ENCODE assay signal across 38 mouse cellular contexts in the genomic region with DNA sequence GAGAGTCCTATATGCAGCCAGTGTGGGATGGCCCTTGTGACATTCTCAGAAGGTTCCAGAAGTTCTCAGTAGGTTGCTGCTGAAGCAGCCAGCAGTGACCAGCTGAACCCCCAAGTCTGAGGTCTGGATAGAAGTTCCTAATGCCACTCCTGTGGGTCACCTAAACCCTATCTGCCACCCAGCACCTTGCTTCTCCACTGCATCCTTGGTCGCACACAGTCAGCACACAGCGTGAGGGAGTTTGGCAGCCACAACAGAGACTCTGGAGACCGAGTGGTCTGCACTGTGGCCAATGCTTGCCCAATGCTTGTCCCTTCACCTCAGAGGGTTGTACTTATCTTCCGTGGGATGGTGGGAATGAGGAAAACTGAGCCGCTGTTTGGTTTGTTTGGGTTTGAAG. TPM values are rescaled to one million over a fixed set of nuclear protein-coding genes. Genes with fewer than 3 reads are reported as not detected.
A peak's percentile ranks its signal among the peaks of the same experiment; 100 is the strongest.
DNase-seq lines count a peak whose midpoint lies in the region; ATAC-seq and TF ChIP-seq lines count a peak whose summit lies in the region.
"Had no signal": no experiment of that assay in that cellular context is flagged by ENCODE, and none has a peak within 500 bp of the region (broad histone marks: within the 10 kb centered on the region; RNA-seq: fewer than 3 reads in every experiment).

No protein-coding gene starts in this region.

- no peak overlapping the region for H3K4me2 ChIP-seq in heart, embryonic 12.5 days
- H3K4me2 ChIP-seq in liver, embryonic 13.5 days: peak overlapping the region; percentile 62
- H3K4me2 ChIP-seq: hindbrain, embryonic 13.5 days; limb, embryonic 12.5 days; neural tube, embryonic 15.5 days had no signal

- H3K9ac ChIP-seq in heart, embryonic 12.5 days: no peak overlapping the region
- H3K9ac ChIP-seq in liver, embryonic 13.5 days: peak overlapping the region; percentile 64
- H3K9ac ChIP-seq: hindbrain, embryonic 13.5 days; limb, embryonic 12.5 days; neural tube, embryonic 15.5 days had no signal

- H3K4me3 ChIP-seq in heart, embryonic 12.5 days: no peak overlapping the region
- H3K4me3 ChIP-seq in G1E (ENCODE audit: low read depth, low read length): peak overlapping the region; percentile 58; the same call in 1 of the 2 replicates
- 0 out of 2 replicates have a peak overlapping the region, but pooled peaks have one; percentile 12 for H3K4me3 ChIP-seq in liver, embryonic 13.5 days (replicated peaks)
- H3K4me3 ChIP-seq: hindbrain, embryonic 13.5 days; limb, embryonic 12.5 days; neural tube, embryonic 15.5 days had no signal

- no peak for TF ChIP-seq CTCF in G1E (IDR thresholded peaks at IDR 0.05; ENCODE audit: low read depth, low read length)

- no peaks in the 10 kb centered on the region for H3K9me3 ChIP-seq in heart, embryonic 12.5 days (replicated peaks)
- peaks cover 9% of the 10 kb centered on the region for H3K9me3 ChIP-seq in G1E (replicated peaks)
- no peaks in the 10 kb centered on the region for H3K9me3 ChIP-seq in liver, embryonic 13.5 days (replicated peaks)
- H3K9me3 ChIP-seq: hindbrain, embryonic 13.5 days; limb, embryonic 12.5 days; neural tube, embryonic 15.5 days had no signal

- 82% methylated on average over 5 of the region's 5 CpGs for WGBS in heart, embryonic 12.5 days
- WGBS in liver, embryonic 13.5 days (ENCODE audit: insufficient replicate concordance): 45% methylated on average over 5 of the region's 5 CpGs

- peaks cover 40% of the 10 kb centered on the region for H3K4me1 ChIP-seq in heart, embryonic 12.5 days (replicated peaks)
- peaks cover 84% of the 10 kb centered on the region for H3K4me1 ChIP-seq in G1E (ENCODE audit: insufficient read depth, low read depth, low read length)
- H3K4me1 ChIP-seq in liver, embryonic 13.5 days (replicated peaks): peaks cover 81% of the 10 kb centered on the region
- H3K4me1 ChIP-seq: hindbrain, embryonic 13.5 days; limb, embryonic 12.5 days; neural tube, embryonic 15.5 days had no signal

- DNase-seq in heart, postnatal 36 days: no peak
- DNase-seq in G1E (ENCODE audit: low spot score): no peak
- peak; percentile 42 for DNase-seq in c-Kit-positive CD71-positive TER-119-positive erythroid progenitor cells, embryonic 14.5 days (ENCODE audit: low spot score)
- peak; percentile 51 for DNase-seq in liver, embryonic 13.5 days
- DNase-seq in cerebellum, adult 8-10 months: no peak
- no peak for DNase-seq in embryo, embryonic 10.5 days (ENCODE audit: low spot score)
- no peak for DNase-seq in Muller cell, postnatal 12 days (ENCODE audit: inconsistent ontology term)
- DNase-seq: adrenal gland, adult 8-10 months; B cell, adult 2 months; cerebellum, adult 9-11 months; kidney, adult 11 months; kidney, postnatal 14 days; layer of hippocampus, adult 9-11 months; lung, adult 18-20 months; midbrain, embryonic 14.5 days; retina, postnatal 1 day; right cerebral cortex, postnatal 14 days had no signal

- no peak for ATAC-seq in heart, embryonic 12.5 days (ENCODE audit: insufficient number of reproducible peaks, low FRiP score)
- ATAC-seq in G1E (ENCODE audit: extremely low read depth, insufficient number of reproducible peaks, low FRiP score, poor library complexity, severe bottlenecking): no peak
- no peak for ATAC-seq in liver, embryonic 13.5 days (ENCODE audit: low read depth)
- ATAC-seq: forebrain, embryonic 14.5 days; lung, postnatal 0 days had no signal

- peaks cover 67% of the 10 kb centered on the region for H3K27me3 ChIP-seq in heart, embryonic 12.5 days (replicated peaks)
- H3K27me3 ChIP-seq in G1E (ENCODE audit: insufficient read depth, low read length): no peaks in the 10 kb centered on the region
- no peaks in the 10 kb centered on the region for H3K27me3 ChIP-seq in liver, embryonic 13.5 days
- H3K27me3 ChIP-seq: hindbrain, embryonic 13.5 days had no signal

- intact Hi-C loops in heart, postnatal 36 days (cut with DNase I): no loop called here

- H3K36me3 ChIP-seq in heart, embryonic 12.5 days: no peaks in the 10 kb centered on the region
- peaks cover 9% of the 10 kb centered on the region for H3K36me3 ChIP-seq in G1E (replicated peaks)
- H3K36me3 ChIP-seq in liver, embryonic 13.5 days: no peaks in the 10 kb centered on the region
- H3K36me3 ChIP-seq: hindbrain, embryonic 13.5 days; limb, embryonic 12.5 days; neural tube, embryonic 15.5 days had no signal

- H3K27ac ChIP-seq in heart, embryonic 12.5 days (ENCODE audit: poor library complexity, severe bottlenecking): peak overlapping the region; percentile 56
- peak overlapping the region; percentile 100 for H3K27ac ChIP-seq in liver, embryonic 13.5 days
- H3K27ac ChIP-seq: hindbrain, embryonic 13.5 days; limb, embryonic 12.5 days; macrophage; neural tube, embryonic 15.5 days had no signal

RNA-seq across cellular contexts. Expression of a gene that starts 35.7 kb away (rescaled TPM):
- 12.7 and 13.4 TPM in 2 replicates for polyA plus RNA-seq in heart, embryonic 12.5 days (2016; fragmentation: Nextera tagmentation; extraction: Ambion mirVana)
- total RNA-seq in heart, postnatal 36 days (2021): 10 to 100 TPM; 10.5 to 11.3 TPM
- 7.1 and 11.3 TPM in 2 replicates for total RNA-seq in G1E (2014; fragmentation: Nextera tagmentation)
- total RNA-seq in G1E (2017): 3.2 and 3.7 TPM in 2 replicates
- polyA plus RNA-seq in G1E (2012): 1.2 and 1.8 TPM in 2 replicates
- polyA plus RNA-seq in liver, embryonic 13.5 days (2015; fragmentation: Nextera tagmentation; extraction: Ambion mirVana): 3.4 and 3.8 TPM in 2 replicates
- total RNA-seq: megakaryocyte-erythroid progenitor cell, adult 5-6 weeks had no signal
- polyA plus RNA-seq: macrophage had no signal

RNA-seq across cellular contexts. Expression of a gene that starts 50.4 kb away (rescaled TPM):
- polyA plus RNA-seq in heart, embryonic 12.5 days (2016; fragmentation: Nextera tagmentation; extraction: Ambion mirVana): 0.13 and 0.20 TPM in 2 replicates
- not detected for total RNA-seq in heart, postnatal 36 days (2021)
- total RNA-seq in G1E (2014; fragmentation: Nextera tagmentation) (0.68 and 2.5 TPM in 2 replicates), G1E (2017) (6.2 and 10.3 TPM in 2 replicates)
- polyA plus RNA-seq in G1E (2012): 14.1 and 14.8 TPM in 2 replicates
- 0.16 and 0.31 TPM in 2 replicates for polyA plus RNA-seq in liver, embryonic 13.5 days (2015; fragmentation: Nextera tagmentation; extraction: Ambion mirVana)
- total RNA-seq: gastrocnemius, adult 18-20 months; gastrocnemius, postnatal 4 days; heart, adult 8-10 months had no signal
- polyA plus RNA-seq: heart, postnatal 0 days; limb, embryonic 12.5 days; lung, postnatal 0 days; macrophage; stomach, embryonic 14.5 days; testis, adult 2 months; urinary bladder, adult 2 months had no signal

RNA-seq across cellular contexts. Expression of a gene that starts 59.7 kb away (rescaled TPM):
- polyA plus RNA-seq in heart, embryonic 12.5 days (2016; fragmentation: Nextera tagmentation; extraction: Ambion mirVana): not detected in 2 replicates
- not detected for total RNA-seq in heart, postnatal 36 days (2021)
- total RNA-seq in G1E (2014; fragmentation: Nextera tagmentation) (not detected in 2 replicates), G1E (2017) (not detected in 2 replicates)
- not detected in 2 replicates for polyA plus RNA-seq in G1E (2012)
- polyA plus RNA-seq in liver, embryonic 13.5 days (2015; fragmentation: Nextera tagmentation; extraction: Ambion mirVana): 0.03 TPM in 1 of 2 replicates, not detected in the other
- total RNA-seq: adrenal gland, adult 8-10 months; adrenal gland, postnatal 4 days; gastrocnemius, adult 18-20 months; heart, adult 8-10 months; left cerebral cortex, adult 18-20 months; left cerebral cortex, postnatal 14 days; megakaryocyte-erythroid progenitor cell, adult 5-6 weeks had no signal
- polyA plus RNA-seq: forebrain, embryonic 14.5 days; frontal cortex, adult 2 months; heart, postnatal 0 days; hindbrain, embryonic 13.5 days; kidney, embryonic 14.5 days; lung, postnatal 0 days; macrophage; midbrain, embryonic 14.5 days; neural tube, embryonic 15.5 days; small intestine, adult 2 months; stomach, embryonic 14.5 days; testis, adult 2 months; urinary bladder, adult 2 months had no signal

Comparison
In these comparisons a context has a peak if more than half of its experiments do, and no peak if none do; other contexts are left out.
1. DNase-seq: peak in c-Kit-positive CD71-positive TER-119-positive erythroid progenitor cells, embryonic 14.5 days (single experiment) and liver, embryonic 13.5 days (single experiment); none in heart, postnatal 36 days (0 of 2), G1E (single experiment), cerebellum, adult 8-10 months (single experiment), embryo, embryonic 10.5 days (single experiment) and Muller cell, postnatal 12 days (single experiment).
2. RNA of a gene that starts 50.4 kb away (polyA plus RNA-seq): 14.1 to 14.8 TPM in G1E; 0.16 to 0.31 TPM in liver, embryonic 13.5 days and 0.13 to 0.20 TPM in heart, embryonic 12.5 days; every median in the first group is over 10 times any median in the second.